Mouse (Mus musculus): ENCODE results near the gene Scg2.

DNA sequence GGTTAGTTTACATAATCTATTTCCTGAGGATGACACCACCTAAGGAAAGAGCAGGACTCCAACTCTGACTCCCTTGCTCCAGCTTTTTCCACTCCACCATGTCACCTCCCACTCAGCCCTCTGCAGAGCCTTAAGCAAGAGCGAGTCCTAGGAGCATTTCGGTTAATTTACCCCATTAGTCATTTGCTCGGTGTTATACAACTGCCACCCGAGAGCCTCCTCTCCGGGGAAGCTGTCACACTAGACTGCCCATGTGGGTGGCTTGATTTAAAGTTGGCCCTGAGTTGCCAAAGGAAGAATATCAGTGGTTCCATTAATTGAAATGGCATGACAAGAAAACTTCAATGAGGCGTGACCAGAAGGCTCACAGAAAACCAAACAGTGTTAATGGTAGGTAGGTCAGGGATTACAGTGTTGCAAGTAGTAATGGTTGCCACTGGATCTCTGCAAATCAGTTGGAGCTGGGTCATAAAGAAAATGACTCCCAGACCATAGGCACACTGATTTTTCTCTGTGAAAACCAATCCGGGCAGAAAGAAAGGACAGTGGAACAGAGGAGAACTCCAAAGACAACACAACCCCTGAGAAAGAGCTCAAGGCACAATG, 33.5 kb downstream of the Scg2 start:
- no peak for TF ChIP-seq CTCF (IDR thresholded peaks at IDR 0.05)
- no peak for TF ChIP-seq POLR2A (IDR thresholded peaks at IDR 0.05; ENCODE audit: insufficient read depth, low read depth, low read length)
- no peak for TF ChIP-seq EP300 (IDR thresholded peaks at IDR 0.05; ENCODE audit: insufficient read depth, low read depth, low read length)

All from heart, adult 2 months (tissue).